Mouse (Mus musculus) hindbrain, embryonic 15.5 days (tissue): ENCODE measurements around the gene Knl1. TPM values are rescaled to one million over a fixed set of nuclear protein-coding genes. Genes with fewer than 3 reads are reported as not detected.

Experiments
- ATAC-seq: fragments of 200-750 bp; cut with Nextera tagmentation; 2 replicates; pipeline ENCODE4 v1.8.0; 2017; ENCODE audit warnings: low read depth, moderate number of reproducible peaks, moderate TSS enrichment; ENCODE audit not compliant: low FRiP score
- H3K27ac ChIP-seq: fragments of 300-500 bp; sonication (generic); replicated peaks from 2 replicates; pipeline ENCODE4 v1.5.1; 2015; ENCODE audit warnings: mild to moderate bottlenecking, inconsistent platforms
- H3K27me3 ChIP-seq: fragments of 300-500 bp; sonication (generic); 2 replicates; pipeline ENCODE4 v1.6.1; 2015; ENCODE audit warnings: control low read depth, inconsistent platforms
- H3K36me3 ChIP-seq: fragments of 300-500 bp; sonication (generic); 2 replicates; pipeline ENCODE4 v1.6.1; 2015; ENCODE audit warnings: control low read depth, inconsistent platforms
- H3K4me1 ChIP-seq: fragments of 300-500 bp; sonication (generic); replicated peaks from 2 replicates; pipeline ENCODE4 v1.6.1; 2015; ENCODE audit warnings: control low read depth, inconsistent platforms
- H3K4me2 ChIP-seq: fragments of 300-500 bp; sonication (generic); 2 replicates; pipeline ENCODE4 v1.6.1; 2015; ENCODE audit warnings: moderate library complexity, mild to moderate bottlenecking, inconsistent platforms
- H3K4me3 ChIP-seq: fragments of 300-500 bp; sonication (generic); 2 replicates; pipeline ENCODE4 v1.5.1; 2015; ENCODE audit warnings: mild to moderate bottlenecking, inconsistent platforms
- H3K9ac ChIP-seq: fragments of 300-500 bp; sonication (generic); 2 replicates; pipeline ENCODE4 v1.6.1; 2015; ENCODE audit warnings: inconsistent platforms
- H3K9me3 ChIP-seq: fragments of 300-500 bp; sonication (generic); 2 replicates; pipeline ENCODE4 v1.6.1; 2016; ENCODE audit warnings: control low read depth, inconsistent platforms
- WGBS: fragments of 180-500 bp; shearing (Covaris S2); methylation state at CpG from one replicate; pipeline ENCODE4 v1.1.7; 2015; 5-methylcytosine and 5-hydroxymethylcytosine counted together
- polyA plus RNA-seq: library from polyadenylated mRNA; unstranded; fragments of >200 nt; fragmentation: Nextera tagmentation; extraction: Ambion mirVana; gene quantifications from 2 replicates; pipeline ENCODE4 v1.2.1, GENCODE M21; 2015

Knl1 gene
- polyA plus RNA-seq, 1 experiment from 2014 or later = 10.3 TPM

GRCm38 (mm10) chr2:119019538-119019937, 27.4 kb upstream of the Knl1 start:
- WGBS = 54% methylated on average over 4 of the region's 4 CpGs
- Histone ChIP-seq H3K9me3 (no peaks in the 10 kb centered on the region), H3K27ac (peak overlapping the region; percentile 62; the same call in 1 of the 2 replicates), H3K9ac (no peak overlapping the region), H3K4me3 (no peak overlapping the region), H3K27me3 (no peaks in the 10 kb centered on the region), H3K36me3 (peaks cover 25% of the 10 kb centered on the region), H3K4me2 (no peak overlapping the region), H3K4me1 (peaks cover 11% of the 10 kb centered on the region)
- ATAC-seq = no peak

GRCm38 (mm10) chr2:119023154-119023660, 23.7 kb upstream of the Knl1 start:
- Histone ChIP-seq H3K27me3 (no peaks in the 10 kb centered on the region), H3K4me3 (no peak overlapping the region), H3K27ac (no peak overlapping the region), H3K4me2 (no peak overlapping the region), H3K4me1 (peaks cover 20% of the 10 kb centered on the region), H3K9ac (no peak overlapping the region), H3K36me3 (peaks cover 21% of the 10 kb centered on the region), H3K9me3 (no peaks in the 10 kb centered on the region)
- ATAC-seq = no peak
- WGBS = 94% methylated on average over 6 of the region's 6 CpGs

- 78% methylated on average over 9 of the region's 9 CpGs for WGBS
- Histone ChIP-seq H3K9me3 (no peaks in the 10 kb centered on the region), H3K27me3 (no peaks in the 10 kb centered on the region), H3K4me1 (peaks cover 19% of the 10 kb centered on the region), H3K27ac (no peak overlapping the region), H3K4me3 (no peak overlapping the region), H3K36me3 (peaks cover 21% of the 10 kb centered on the region), H3K4me2 (no peak overlapping the region), H3K9ac (no peak overlapping the region)
- no peak for ATAC-seq
Observed at GRCm38 (mm10) chr2:119024536-119025238, 22.2 kb upstream of the Knl1 start.

- WGBS = 84% methylated on average over 4 of the region's 4 CpGs
- peaks cover 19% of the 10 kb centered on the region for H3K4me1 ChIP-seq
- H3K9ac ChIP-seq = no peak overlapping the region
- no peak overlapping the region for H3K27ac ChIP-seq
- ATAC-seq = no peak
- H3K4me2 ChIP-seq = no peak overlapping the region
- H3K36me3 ChIP-seq = peaks cover 21% of the 10 kb centered on the region
- no peaks in the 10 kb centered on the region for H3K27me3 ChIP-seq
- no peak overlapping the region for H3K4me3 ChIP-seq
- no peaks in the 10 kb centered on the region for H3K9me3 ChIP-seq
Observed at GRCm38 (mm10) chr2:119025239-119025616, 21.7 kb upstream of the Knl1 start.

- H3K4me2 ChIP-seq = no peak overlapping the region
- 90% methylated on average over 4 of the region's 4 CpGs for WGBS
- no peaks in the 10 kb centered on the region; the same call in 1 of the 2 replicates for H3K27me3 ChIP-seq
- H3K36me3 ChIP-seq = peaks cover 10% of the 10 kb centered on the region
- no peak overlapping the region for H3K27ac ChIP-seq
- no peaks in the 10 kb centered on the region for H3K9me3 ChIP-seq
- peaks cover 19% of the 10 kb centered on the region for H3K4me1 ChIP-seq
- H3K4me3 ChIP-seq = no peak overlapping the region
- H3K9ac ChIP-seq = no peak overlapping the region
- no peak for ATAC-seq
Observed at GRCm38 (mm10) chr2:119026951-119027350, 20.0 kb upstream of the Knl1 start.

- under 1% methylated on average over 28 of the region's 28 CpGs for WGBS
- H3K4me3 ChIP-seq = peak within 1 kb of the TSS; percentile 65
- peak; percentile 97 for ATAC-seq
Observed at GRCm38 (mm10) chr2:119028941-119029551, 17.9 kb upstream of the Knl1 start, which contains the start of gene Ccdc32. Gene Ccdc32 (minus strand): TSS chr2:119029393.

GRCm38 (mm10) chr2:119032191-119032590, 14.7 kb upstream of the Knl1 start:
- H3K36me3 ChIP-seq = 0 out of 2 replicates have a peak, but pooled peaks cover under 1% of the 10 kb centered on the region
- no peaks in the 10 kb centered on the region; the same call in 1 of the 2 replicates for H3K27me3 ChIP-seq
- no peak overlapping the region for H3K27ac ChIP-seq
- H3K9me3 ChIP-seq = no peaks in the 10 kb centered on the region
- WGBS = 66% methylated on average over 4 of the region's 4 CpGs
- H3K4me2 ChIP-seq = no peak overlapping the region
- H3K4me1 ChIP-seq = peaks cover 34% of the 10 kb centered on the region
- no peak overlapping the region for H3K9ac ChIP-seq
- no peak overlapping the region for H3K4me3 ChIP-seq
- ATAC-seq = no peak

More at GRCm38 (mm10) chr2:119028941-119029551, 17.9 kb upstream of the Knl1 start, which contains the start of gene Ccdc32:
- H3K36me3 ChIP-seq = peaks cover 4% of the 10 kb centered on the region; the same call in 1 of the 2 replicates
- peak within 1 kb of the TSS; percentile 77 for H3K4me2 ChIP-seq
- H3K4me1 ChIP-seq = peaks cover 19% of the 10 kb centered on the region
- no peaks in the 10 kb centered on the region for H3K9me3 ChIP-seq
- H3K27me3 ChIP-seq = no peaks in the 10 kb centered on the region; the same call in 1 of the 2 replicates
- peak within 1 kb of the TSS; percentile 63 for H3K9ac ChIP-seq
- no peak within 1 kb of the TSS for H3K27ac ChIP-seq

GRCm38 (mm10) chr2:119034656-119035396, 12.1 kb upstream of the Knl1 start, which contains the start of gene Rpusd2:
Gene Rpusd2 (plus strand): TSS chr2:119034790.
- Histone ChIP-seq H3K27me3 (no peaks in the 10 kb centered on the region; the same call in 1 of the 2 replicates), H3K27ac (peak within 1 kb of the TSS; percentile 82), H3K9ac (peak within 1 kb of the TSS; percentile 72), H3K4me1 (peaks cover 15% of the 10 kb centered on the region), H3K4me2 (peak within 1 kb of the TSS; percentile 60), H3K36me3 (peaks cover 14% of the 10 kb centered on the region), H3K9me3 (no peaks in the 10 kb centered on the region), H3K4me3 (peak within 1 kb of the TSS; percentile 72)
- 0% methylated on average over 49 of the region's 49 CpGs for WGBS
- peak; percentile 95 for ATAC-seq

GRCm38 (mm10) chr2:119035397-119035745, 11.5 kb upstream of the Knl1 start:
- H3K27ac ChIP-seq = peak overlapping the region; percentile 82
- peaks cover 14% of the 10 kb centered on the region for H3K36me3 ChIP-seq
- ATAC-seq = no peak
- peaks cover 15% of the 10 kb centered on the region for H3K4me1 ChIP-seq
- H3K27me3 ChIP-seq = no peaks in the 10 kb centered on the region; the same call in 1 of the 2 replicates
- no peaks in the 10 kb centered on the region for H3K9me3 ChIP-seq
- WGBS = 9% methylated on average over 7 of the region's 7 CpGs
- H3K9ac ChIP-seq = peak overlapping the region; percentile 72
- peak overlapping the region; percentile 72 for H3K4me3 ChIP-seq
- peak overlapping the region; percentile 60 for H3K4me2 ChIP-seq

GRCm38 (mm10) chr2:119040882-119041281, 6.0 kb upstream of the Knl1 start:
- ATAC-seq = no peak
- H3K27me3 ChIP-seq = no peaks in the 10 kb centered on the region
- no peak overlapping the region for H3K27ac ChIP-seq
- H3K4me2 ChIP-seq = no peak overlapping the region
- H3K9me3 ChIP-seq = no peaks in the 10 kb centered on the region
- H3K9ac ChIP-seq = no peak overlapping the region
- H3K36me3 ChIP-seq = peaks cover 14% of the 10 kb centered on the region
- WGBS = 49% methylated on average over 4 of the region's 4 CpGs
- H3K4me3 ChIP-seq = no peak overlapping the region
- H3K4me1 ChIP-seq = peaks cover 9% of the 10 kb centered on the region

GRCm38 (mm10) chr2:119045163-119045562, 1.8 kb upstream of the Knl1 start:
- no peak overlapping the region for H3K9ac ChIP-seq
- H3K27ac ChIP-seq = no peak overlapping the region
- 71% methylated on average over 2 of the region's 2 CpGs for WGBS
- no peak overlapping the region for H3K4me3 ChIP-seq
- H3K27me3 ChIP-seq = no peaks in the 10 kb centered on the region
- H3K36me3 ChIP-seq = no peaks in the 10 kb centered on the region
- H3K9me3 ChIP-seq = no peaks in the 10 kb centered on the region
- H3K4me1 ChIP-seq = 0 out of 2 replicates have a peak, but pooled peaks cover 4% of the 10 kb centered on the region
- no peak overlapping the region for H3K4me2 ChIP-seq
- no peak for ATAC-seq
